Mouse (Mus musculus) brain, embryonic 14.5 days (tissue): ENCODE data around the gene Stbd1.

ENCODE experiments used
- CTCF ChIP-seq: fragments of 200-500 bp; IDR thresholded peaks from 2 replicates; pipeline ENCODE4 v1.5.1; 2012; ENCODE audit warnings: inconsistent platforms, mild to moderate bottlenecking, moderate library complexity, borderline replicate concordance; ENCODE audit not compliant: insufficient read depth, insufficient read length; ENCODE audit errors: extremely low read depth
- POLR2A ChIP-seq: fragments of 200-500 bp; IDR thresholded peaks from 2 replicates; pipeline ENCODE4 v1.6.1; 2012; ENCODE audit warnings: mild to moderate bottlenecking, inconsistent platforms, borderline replicate concordance; ENCODE audit not compliant: poor library complexity, insufficient read depth, insufficient read length, severe bottlenecking; ENCODE audit errors: extremely low read depth

DNA sequence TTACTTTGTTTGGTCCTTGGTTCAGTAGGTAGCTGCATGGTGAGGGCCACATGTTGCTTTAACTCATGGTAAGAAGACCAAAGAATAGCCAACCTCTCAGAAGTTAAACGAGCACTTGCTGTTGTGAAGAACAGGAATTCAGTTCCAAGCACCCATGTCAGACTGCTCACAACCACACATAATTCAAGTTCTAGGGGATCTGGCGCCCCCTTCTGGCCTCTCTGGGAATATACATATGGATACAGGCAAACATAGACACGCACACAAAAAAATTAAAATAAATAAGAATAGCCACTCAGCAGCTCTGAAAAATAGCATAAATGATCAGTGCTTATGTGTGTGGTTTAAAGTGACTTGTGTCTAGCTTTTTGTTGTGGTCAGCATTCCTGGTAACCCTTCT, 48.9 kb upstream of the Stbd1 start:
- TF ChIP-seq CTCF (no peak), POLR2A (no peak)
